Mouse (Mus musculus) frontal cortex, adult (tissue): ENCODE data around the gene Btbd11.

Experiments used
- ATAC-seq: cut with Nextera tagmentation; 2 replicates; pipeline ENCODE4 v1.9.2; 2017; ENCODE audit warnings: mild to moderate bottlenecking, moderate library complexity, mixed read lengths; ENCODE audit not compliant: low TSS enrichment

The Btbd11 gene

GRCm38 (mm10) chr10:85475642-85476345 is 89.2 kb downstream of the Btbd11 start:
- no peak for ATAC-seq

GRCm38 (mm10) chr10:85479959-85480625 is 93.5 kb downstream of the Btbd11 start:
- ATAC-seq: no peak

GRCm38 (mm10) chr10:85481106-85481505 is 94.5 kb downstream of the Btbd11 start:
- no peak for ATAC-seq

- ATAC-seq: peak; percentile 95
Observed at GRCm38 (mm10) chr10:85482064-85482473, 95.5 kb downstream of the Btbd11 start.

- no peak for ATAC-seq
Observed at GRCm38 (mm10) chr10:85482480-85482879, 95.9 kb downstream of the Btbd11 start.

GRCm38 (mm10) chr10:85486456-85486855 is 99.8 kb downstream of the Btbd11 start:
- ATAC-seq: no peak

- no peak for ATAC-seq
Observed at GRCm38 (mm10) chr10:85492583-85492982, 106.0 kb downstream of the Btbd11 start.

- no peak for ATAC-seq
Observed at GRCm38 (mm10) chr10:85496358-85496757, 109.7 kb downstream of the Btbd11 start.

- ATAC-seq: no peak
Observed at GRCm38 (mm10) chr10:85496981-85497380, 110.4 kb downstream of the Btbd11 start.

- no peak for ATAC-seq
Observed at GRCm38 (mm10) chr10:85497931-85498330, 111.3 kb downstream of the Btbd11 start.

GRCm38 (mm10) chr10:85500573-85501155 is 114.0 kb downstream of the Btbd11 start:
- no peak for ATAC-seq

GRCm38 (mm10) chr10:85501966-85502566 is 115.5 kb downstream of the Btbd11 start:
- no peak for ATAC-seq

GRCm38 (mm10) chr10:85502656-85503055 is 116.0 kb downstream of the Btbd11 start:
- ATAC-seq: no peak

- ATAC-seq: no peak
Observed at GRCm38 (mm10) chr10:85503453-85503852, 116.8 kb downstream of the Btbd11 start.

GRCm38 (mm10) chr10:85507270-85508050 is 120.8 kb downstream of the Btbd11 start:
- no peak for ATAC-seq

- ATAC-seq: no peak
Observed at GRCm38 (mm10) chr10:85508193-85508794, 121.7 kb downstream of the Btbd11 start.

GRCm38 (mm10) chr10:85509000-85509399 is 122.4 kb downstream of the Btbd11 start:
- no peak for ATAC-seq

GRCm38 (mm10) chr10:85510329-85510728 is 123.7 kb downstream of the Btbd11 start:
- ATAC-seq: no peak

- no peak for ATAC-seq
Observed at GRCm38 (mm10) chr10:85512808-85513207, 126.2 kb downstream of the Btbd11 start.

GRCm38 (mm10) chr10:85517223-85518110 is 130.9 kb downstream of the Btbd11 start:
- ATAC-seq: no peak

- ATAC-seq: no peak
Observed at GRCm38 (mm10) chr10:85518111-85518409, 131.4 kb downstream of the Btbd11 start.
